Comparison of ENCODE assay signal across 9 mouse cellular contexts in genomic region chr11:66914249-66914648, GRCm38 (mm10). TPM values are rescaled to one million over a fixed set of nuclear protein-coding genes. Genes with fewer than 3 reads are reported as not detected.
DNase-seq lines count a peak whose midpoint lies in the region; TF ChIP-seq lines count a peak whose summit lies in the region.
"Had no signal": no experiment of that assay in that cellular context is flagged by ENCODE, and none has a peak within 500 bp of the region (broad histone marks: within the 10 kb centered on the region; RNA-seq: fewer than 3 reads in every experiment).

No protein-coding gene starts in this region.

- peak; percentile 29 for DNase-seq in thymus, adult 2 months
- no peak for DNase-seq in thymus, adult 18-20 months
- peak; percentile 69 for DNase-seq in adrenal gland, postnatal 14 days
- DNase-seq in embryo, embryonic 9.5 days (ENCODE audit: extremely low spot score): peak; percentile 36
- peak; percentile 34 for DNase-seq in induced T-regulatory cell, adult 2 months (ENCODE audit: low read depth)
- DNase-seq in limb, embryonic 10.5 days (ENCODE audit: low spot score): peak; percentile 43
- DNase-seq in retina, embryonic 14.5 days (ENCODE audit: low spot score): peak; percentile 66

- no peak for TF ChIP-seq CTCF in thymus, adult 2 months (IDR thresholded peaks at IDR 0.05; ENCODE audit: borderline replicate concordance, control insufficient read depth, extremely low read depth, insufficient read depth, low read length, poor library complexity)

- H3K9me3 ChIP-seq in limb, embryonic 10.5 days (replicated peaks): no peaks in the 10 kb centered on the region

- H3K27me3 ChIP-seq in thymus, adult 2 months (ENCODE audit: control insufficient read depth, insufficient read depth, low read length): no peaks in the 10 kb centered on the region
- peaks cover 17% of the 10 kb centered on the region; the same call in 1 of the 2 replicates for H3K27me3 ChIP-seq in limb, embryonic 10.5 days (ENCODE audit: low read depth, poor library complexity, severe bottlenecking)

- no peaks in the 10 kb centered on the region for H3K4me1 ChIP-seq in thymus, adult 2 months (replicated peaks; ENCODE audit: control insufficient read depth, insufficient read depth, low read length)
- no peaks in the 10 kb centered on the region for H3K4me1 ChIP-seq in limb, embryonic 10.5 days

- no peak for TF ChIP-seq POLR2A in thymus, adult 2 months (IDR thresholded peaks at IDR 0.05; ENCODE audit: control insufficient read depth, extremely low read depth, insufficient read depth, low read length, poor library complexity)

- H3K27ac ChIP-seq in thymus, adult 2 months (ENCODE audit: control insufficient read depth, insufficient read depth, low read length): no peak overlapping the region
- H3K27ac ChIP-seq in limb, embryonic 10.5 days: no peak overlapping the region

- no peaks in the 10 kb centered on the region for H3K36me3 ChIP-seq in thymus, adult 2 months (ENCODE audit: control insufficient read depth, insufficient read depth, low read length)
- no peaks in the 10 kb centered on the region for H3K36me3 ChIP-seq in limb, embryonic 10.5 days

- 10% methylated on average over 3 of the region's 3 CpGs for WGBS in thymus, adult 2 months
- WGBS in limb, embryonic 10.5 days: 33% methylated on average over 3 of the region's 3 CpGs

- no peak overlapping the region for H3K4me3 ChIP-seq in thymus, adult 2 months (ENCODE audit: control insufficient read depth, insufficient read depth, low read length)
- no peak overlapping the region for H3K4me3 ChIP-seq in limb, embryonic 10.5 days

RNA-seq across cellular contexts. Expression of gene Pirt, which starts 2.5 kb away (rescaled TPM):
- polyA plus RNA-seq in thymus, adult 2 months (2012; rRNA removed): 0.27 TPM in 1 of 2 replicates, not detected in the other
- total RNA-seq in adrenal gland, postnatal 14 days (2021): 7.4 and 10.3 TPM in 2 replicates
- not detected in 2 replicates for polyA plus RNA-seq in limb, embryonic 10.5 days (2016; fragmentation: Nextera tagmentation; extraction: Ambion mirVana)
- total RNA-seq: neutrophil, adult 5-6 weeks had no signal

RNA-seq across cellular contexts. Expression of gene Tmem238l, which starts 42.2 kb away (rescaled TPM):
- polyA plus RNA-seq in thymus, adult 2 months (2012; rRNA removed): 0.26 and 0.63 TPM in 2 replicates
- not detected in 2 replicates for total RNA-seq in adrenal gland, postnatal 14 days (2021)
- not detected in 2 replicates for polyA plus RNA-seq in limb, embryonic 10.5 days (2016; fragmentation: Nextera tagmentation; extraction: Ambion mirVana)
- total RNA-seq: neutrophil, adult 5-6 weeks had no signal
- polyA plus RNA-seq: heart, embryonic 16.5 days had no signal

Comparison
In these comparisons a context has a peak if more than half of its experiments do, and no peak if none do; other contexts are left out.
1. DNase-seq: peak in thymus, adult 2 months (single experiment), adrenal gland, postnatal 14 days (single experiment), embryo, embryonic 9.5 days (single experiment), induced T-regulatory cell, adult 2 months (single experiment), limb, embryonic 10.5 days (single experiment) and retina, embryonic 14.5 days (single experiment); none in thymus, adult 18-20 months (0 of 2).